Mouse (Mus musculus) myocyte (in vitro differentiated cells): ENCODE results near the gene Ube2q1. TPM values are rescaled to one million over a fixed set of nuclear protein-coding genes. Genes with fewer than 3 reads are reported as not detected.
"Not testable (repeated sequence)": the region's sequence is repeated elsewhere in the genome, so short reads cannot be mapped to it uniquely, and the experiment has no call there.

Experiments used
- H3K27me3 ChIP-seq: one replicate; pipeline ENCODE4 v1.6.1; 2011; ENCODE audit not compliant: control insufficient read depth, insufficient read depth, insufficient read length
- H3K36me3 ChIP-seq: one replicate; pipeline ENCODE4 v1.6.1; 2011; ENCODE audit not compliant: control insufficient read depth, insufficient read depth
- H3K4me2 ChIP-seq: one replicate; pipeline ENCODE4 v1.6.1; 2011; ENCODE audit warnings: low read depth, control low read depth
- H3K4me3 ChIP-seq: one replicate; pipeline ENCODE4 v1.5.1; 2011; ENCODE audit warnings: mild to moderate bottlenecking, control low read depth, moderate library complexity
- H3K79me2 ChIP-seq: one replicate; pipeline ENCODE4 v1.6.1; 2011; ENCODE audit not compliant: control insufficient read depth, insufficient read depth
- H3ac ChIP-seq: one replicate; pipeline ENCODE4 v1.6.1; 2011; ENCODE audit not compliant: control insufficient read depth, insufficient read length
- CEBPB ChIP-seq: IDR thresholded peaks from 2 replicates; pipeline ENCODE4 v1.6.1; 2011; ENCODE audit warnings: mild to moderate bottlenecking, moderate library complexity; ENCODE audit not compliant: poor library complexity, insufficient read depth, severe bottlenecking
- E2F4 ChIP-seq: IDR thresholded peaks from one replicate; pipeline ENCODE4 v1.6.1; 2011; ENCODE audit warnings: mild to moderate bottlenecking, control low read depth, moderate library complexity; ENCODE audit not compliant: insufficient read depth
- MAX ChIP-seq: IDR thresholded peaks from one replicate; pipeline ENCODE4 v1.6.1; 2011; ENCODE audit warnings: low read depth, mild to moderate bottlenecking, control low read depth
- MYOD1 ChIP-seq, 3 experiments: IDR thresholded peaks; one replicate each; pipeline ENCODE4 v1.6.1; 2011; ENCODE audit warnings: control low read depth in 2 of 3, low read depth in 2 of 3, mild to moderate bottlenecking in 2 of 3, moderate library complexity in 1 of 3; ENCODE audit not compliant: insufficient read length in 2 of 3, control insufficient read depth in 1 of 3
- MYOG ChIP-seq, 3 experiments: IDR thresholded peaks; one replicate each; pipeline ENCODE4 v1.6.1; 2011; ENCODE audit warnings: control low read depth in 2 of 3, low read depth in 2 of 3, mild to moderate bottlenecking in 2 of 3; ENCODE audit not compliant: insufficient read length in 2 of 3, control insufficient read depth in 1 of 3, insufficient read depth in 1 of 3
- POLR2A ChIP-seq: IDR thresholded peaks from one replicate; pipeline ENCODE4 v1.6.1; 2011; ENCODE audit warnings: low read depth, mild to moderate bottlenecking, control low read depth, moderate library complexity; ENCODE audit not compliant: insufficient read length
- POLR2AphosphoS2 ChIP-seq: IDR thresholded peaks from one replicate; pipeline ENCODE4 v1.6.1; 2011; ENCODE audit warnings: low read depth, control low read depth; ENCODE audit not compliant: insufficient read length
- REST ChIP-seq: IDR thresholded peaks from one replicate; pipeline ENCODE4 v1.6.1; 2011; ENCODE audit warnings: mild to moderate bottlenecking, control low read depth, moderate library complexity; ENCODE audit not compliant: insufficient read depth, insufficient read length
- SRF ChIP-seq: IDR thresholded peaks from one replicate; pipeline ENCODE4 v1.6.1; 2011; ENCODE audit warnings: low read depth; ENCODE audit not compliant: control insufficient read depth, insufficient read length
- TCF12 ChIP-seq: IDR thresholded peaks from one replicate; pipeline ENCODE4 v1.6.1; 2011; ENCODE audit warnings: mild to moderate bottlenecking, control low read depth; ENCODE audit not compliant: poor library complexity, insufficient read depth, severe bottlenecking
- TCF3 ChIP-seq: IDR thresholded peaks from one replicate; pipeline ENCODE4 v1.6.1; 2011; ENCODE audit warnings: low read depth, control low read depth; ENCODE audit not compliant: insufficient read length
- USF1 ChIP-seq: IDR thresholded peaks from one replicate; pipeline ENCODE4 v1.6.1; 2011; ENCODE audit warnings: low read depth, mild to moderate bottlenecking, control low read depth, moderate library complexity
- polyA plus RNA-seq: library from polyadenylated mRNA; unstranded; fragments of >200 nt; fragmentation: generic; extraction: Trizol; gene quantifications from one replicate; pipeline ENCODE4 v1.2.1, GENCODE M21; 2012; ENCODE audit warnings: missing spikeins

The Ube2q1 gene
- polyA plus RNA-seq, 1 experiment: 39.8 TPM

DNA sequence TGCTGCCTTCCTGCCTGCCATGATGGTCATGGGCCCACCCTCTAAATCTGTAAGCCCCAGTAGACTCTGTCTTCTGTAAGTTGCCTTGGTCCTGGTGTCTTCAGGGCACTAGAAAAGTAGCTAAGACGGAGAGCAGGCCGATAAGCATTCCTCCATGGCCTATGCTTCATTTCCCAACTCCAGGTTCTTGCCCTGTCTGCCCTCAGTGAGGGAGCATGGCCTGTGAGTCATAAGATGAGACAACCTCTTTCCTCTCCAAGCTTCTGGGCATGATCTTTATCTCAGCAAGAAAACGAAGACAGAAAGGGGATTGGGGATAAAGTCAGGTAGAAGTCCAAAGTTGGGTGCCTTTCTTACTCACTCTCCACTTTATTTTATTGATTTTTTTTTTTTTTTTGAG, 25.1 kb downstream of the Ube2q1 start:
- H3K4me2 ChIP-seq: no peak overlapping the region
- H3K27me3 ChIP-seq: no peaks in the 10 kb centered on the region
- no peak for TF ChIP-seq POLR2AphosphoS2
- TF ChIP-seq MYOG (IDR thresholded peaks at IDR 0.05; ENCODE audit: control insufficient read depth in 1 of 3, insufficient read depth in 1 of 3, insufficient read length in 2 of 3, low read depth in 2 of 3): no peak
- no peak for TF ChIP-seq CEBPB
- no peak for TF ChIP-seq TCF3
- TF ChIP-seq TCF12: no peak
- no peak for TF ChIP-seq MAX
- TF ChIP-seq USF1: no peak
- no peak for TF ChIP-seq E2F4
- H3ac ChIP-seq: no peak overlapping the region
- H3K4me3 ChIP-seq: no peak overlapping the region
- H3K36me3 ChIP-seq: no peaks in the 10 kb centered on the region
- no peaks in the 10 kb centered on the region for H3K79me2 ChIP-seq

DNA sequence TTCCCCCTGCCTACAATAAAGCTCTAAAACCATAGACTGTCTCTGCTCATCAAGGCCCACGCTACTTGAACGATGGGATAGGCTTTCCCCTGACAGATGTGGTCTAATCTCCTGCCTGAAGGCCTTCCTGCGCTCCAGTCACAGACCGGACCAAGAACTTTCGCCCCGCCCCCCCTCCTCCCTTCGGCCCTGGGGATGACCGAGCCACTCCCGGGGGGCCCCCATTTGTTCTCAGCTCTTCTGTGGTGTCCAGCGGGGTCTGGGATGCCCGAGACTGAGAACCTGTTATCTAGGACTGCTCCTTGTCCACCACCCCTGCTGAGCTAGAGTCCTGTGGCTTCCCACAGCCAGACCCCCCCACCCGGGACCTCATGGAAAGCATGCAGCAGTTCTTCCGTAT, 26.1 kb downstream of the Ube2q1 start:
- Histone ChIP-seq H3K27me3 (no peaks in the 10 kb centered on the region), H3K79me2 (no peaks in the 10 kb centered on the region), H3K4me2 (no peak overlapping the region), H3ac (no peak overlapping the region), H3K36me3 (no peaks in the 10 kb centered on the region), H3K4me3 (no peak overlapping the region)
- TF ChIP-seq REST (no peak), CEBPB (no peak), USF1 (no peak), MAX (no peak), E2F4 (no peak), SRF (no peak), MYOG (IDR thresholded peaks at IDR 0.05; ENCODE audit: control insufficient read depth in 1 of 3, insufficient read depth in 1 of 3, insufficient read length in 2 of 3, low read depth in 2 of 3) (no peak), POLR2A (no peak), MYOD1 (IDR thresholded peaks at IDR 0.05; ENCODE audit: control insufficient read depth in 1 of 3, insufficient read length in 2 of 3, low read depth in 2 of 3) (no peak), POLR2AphosphoS2 (no peak), TCF3 (no peak), TCF12 (no peak)

DNA sequence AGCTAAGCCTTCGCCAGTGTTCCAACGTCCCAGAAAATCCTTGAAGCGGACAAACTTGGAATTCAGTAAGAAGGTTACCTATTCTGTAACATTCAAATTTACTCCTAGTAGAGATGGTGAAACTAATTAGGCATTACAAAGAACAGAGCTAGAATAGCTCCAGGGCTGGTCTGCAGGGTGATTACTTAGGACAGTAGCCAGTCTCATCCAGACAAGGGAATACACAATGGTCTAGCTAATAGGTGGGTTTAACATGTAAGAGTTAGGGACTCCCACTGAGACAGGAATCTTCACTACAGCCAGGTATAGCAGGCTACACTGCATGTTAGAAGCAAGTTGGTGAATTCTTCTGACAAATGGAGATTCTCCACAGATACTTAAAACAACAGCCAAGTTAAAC, 26.7 kb downstream of the Ube2q1 start:
- H3K4me3 ChIP-seq, H3K27me3 ChIP-seq, H3K4me2 ChIP-seq, H3ac ChIP-seq, H3K79me2 ChIP-seq, H3K36me3 ChIP-seq: not testable (repeated sequence)

DNA sequence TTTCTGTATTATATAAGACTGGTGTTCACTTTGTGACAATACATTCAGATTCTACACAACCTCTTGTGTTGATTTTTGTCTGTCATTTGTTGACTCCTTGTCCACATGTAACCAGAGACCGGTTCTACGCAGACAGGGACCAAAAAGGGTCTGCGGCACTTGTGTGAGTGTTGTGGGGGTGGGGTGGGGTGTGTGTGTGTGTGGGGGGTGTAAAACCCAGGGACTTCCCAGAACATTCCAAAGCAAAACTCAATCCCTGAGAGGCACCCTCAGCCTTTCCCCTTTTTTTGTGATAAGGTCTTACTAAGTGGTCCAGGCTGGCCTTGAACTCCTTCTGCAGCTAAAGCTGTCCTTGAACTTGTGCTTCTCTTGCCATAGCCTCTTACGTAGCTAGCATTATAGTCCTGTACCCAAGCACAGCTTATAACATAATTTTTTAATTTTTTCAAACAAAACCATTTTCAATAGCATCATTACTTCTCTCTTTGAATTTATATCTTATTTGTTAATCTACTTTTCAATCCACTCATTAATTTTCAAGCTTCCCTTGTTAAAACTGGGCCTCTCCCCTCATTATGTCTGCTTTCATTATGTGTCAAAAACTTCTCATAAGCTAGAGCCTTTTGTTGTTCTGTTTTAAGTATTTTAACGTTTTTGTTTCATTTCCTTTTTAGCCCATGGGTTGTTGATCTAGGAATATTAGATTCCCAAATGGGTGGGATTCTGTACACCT, 27.5 kb downstream of the Ube2q1 start:
- Histone ChIP-seq H3K36me3 (no peaks in the 10 kb centered on the region), H3K79me2 (no peaks in the 10 kb centered on the region), H3K4me2 (peak overlapping the region; percentile 36), H3K27me3 (no peaks in the 10 kb centered on the region), H3ac (no peak overlapping the region), H3K4me3 (no peak overlapping the region)
- TF ChIP-seq MAX (no peak), SRF (no peak), TCF3 (no peak), E2F4 (no peak), MYOG (IDR thresholded peaks at IDR 0.05; ENCODE audit: control insufficient read depth in 1 of 3, insufficient read depth in 1 of 3, insufficient read length in 2 of 3, low read depth in 2 of 3) (no peak), TCF12 (no peak), REST (no peak), MYOD1 (IDR thresholded peaks at IDR 0.05; ENCODE audit: control insufficient read depth in 1 of 3, insufficient read length in 2 of 3, low read depth in 2 of 3) (no peak)

DNA sequence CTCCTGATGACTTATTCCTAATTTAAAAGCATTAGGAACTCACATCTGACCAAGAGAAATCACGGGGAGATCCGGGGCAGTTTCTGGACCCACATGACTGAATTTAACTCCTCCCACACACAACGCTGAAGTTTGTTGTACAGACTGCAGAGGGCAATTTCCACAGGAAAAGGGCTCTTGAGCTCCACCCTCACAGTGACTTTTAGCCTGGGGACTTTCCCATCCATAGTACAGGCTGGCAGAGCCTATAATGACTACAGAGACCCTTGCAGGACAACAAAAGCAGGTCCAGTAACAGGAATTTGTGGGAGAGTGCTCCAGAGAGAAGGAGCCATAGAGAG, 28.1 kb downstream of the Ube2q1 start:
- Histone ChIP-seq H3K27me3 (no peaks in the 10 kb centered on the region), H3ac (no peak overlapping the region), H3K4me2 (peak overlapping the region; percentile 36), H3K79me2 (no peaks in the 10 kb centered on the region), H3K4me3 (no peak overlapping the region), H3K36me3 (no peaks in the 10 kb centered on the region)
- TF ChIP-seq MYOD1 (IDR thresholded peaks at IDR 0.05; ENCODE audit: control insufficient read depth in 1 of 3, insufficient read length in 2 of 3, low read depth in 2 of 3) (no peak), USF1 (peak; percentile 41), TCF12 (no peak)

DNA sequence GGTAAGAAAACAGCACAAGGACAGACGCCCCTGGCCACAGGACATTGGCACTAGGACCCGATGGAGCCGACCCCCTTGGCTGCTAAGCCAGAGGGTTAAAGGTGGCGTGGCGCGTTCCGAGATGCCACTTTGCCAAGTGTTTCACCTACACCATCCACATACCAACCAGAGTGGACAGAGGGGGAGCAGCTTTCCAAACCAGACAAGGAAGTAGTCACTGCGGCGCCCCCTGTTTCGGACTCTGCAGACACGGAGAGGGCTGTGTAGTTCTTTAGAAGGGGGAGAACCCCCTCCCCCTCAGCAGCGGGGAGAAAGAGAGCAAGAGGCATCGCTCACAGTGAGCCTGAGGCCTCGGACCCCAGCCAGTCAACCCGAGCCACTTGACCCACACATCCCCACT, 29.5 kb downstream of the Ube2q1 start:
- no peak overlapping the region for H3K4me2 ChIP-seq
- no peak overlapping the region for H3K4me3 ChIP-seq
- TF ChIP-seq USF1: no peak
- TF ChIP-seq MAX: no peak
- TF ChIP-seq TCF3: no peak
- TF ChIP-seq POLR2A: no peak
- TF ChIP-seq SRF: no peak
- no peak for TF ChIP-seq REST
- no peak for TF ChIP-seq MYOG (IDR thresholded peaks at IDR 0.05; ENCODE audit: control insufficient read depth in 1 of 3, insufficient read depth in 1 of 3, insufficient read length in 2 of 3, low read depth in 2 of 3)
- TF ChIP-seq CEBPB: no peak

More for the DNA sequence above, 29.5 kb downstream of the Ube2q1 start:
- Histone ChIP-seq H3K79me2 (no peaks in the 10 kb centered on the region), H3K36me3 (no peaks in the 10 kb centered on the region), H3ac (no peak overlapping the region), H3K27me3 (peaks cover 3% of the 10 kb centered on the region)
